Mouse (Mus musculus): ENCODE data around the gene Daglb. TPM values are rescaled to one million over a fixed set of nuclear protein-coding genes. Genes with fewer than 3 reads are reported as not detected.
A peak's percentile ranks its signal among the peaks of the same experiment; 100 is the strongest.
"Not testable (repeated sequence)": the region's sequence is repeated elsewhere in the genome, so short reads cannot be mapped to it uniquely, and the experiment has no call there.

The Daglb gene
- polyA plus RNA-seq, 1 experiment from 2014 or later = 9.7 TPM

- no peaks in the 10 kb centered on the region for H3K9me3 ChIP-seq (replicated peaks; ENCODE audit: control insufficient read depth, low read length)
- no peak overlapping the region for H3K9ac ChIP-seq (ENCODE audit: low read length)
- 85% methylated on average over 3 of the region's 3 CpGs for WGBS
- H3K4me1 ChIP-seq (ENCODE audit: control insufficient read depth, insufficient read depth, low read length) = no peaks in the 10 kb centered on the region
- ATAC-seq (no peak), DNase-seq (ENCODE audit: low spot score) (no peak)
- no peaks in the 10 kb centered on the region for H3K27me3 ChIP-seq (replicated peaks; ENCODE audit: control insufficient read depth, insufficient read depth, low read length)
- no peak overlapping the region for H3K4me2 ChIP-seq (ENCODE audit: low read length)
- H3K4me3 ChIP-seq (ENCODE audit: low read depth, low read length) = no peak overlapping the region
- H3K36me3 ChIP-seq (ENCODE audit: control insufficient read depth, insufficient read depth, low read length) = peaks cover 52% of the 10 kb centered on the region
- H3K27ac ChIP-seq (ENCODE audit: low read depth, low read length) = no peak overlapping the region
Observed at GRCm38 (mm10) chr5:143497451-143497850, 33.1 kb downstream of the Daglb start.

GRCm38 (mm10) chr5:143499197-143499596 lies 34.8 kb downstream of the Daglb start:
- H3K9me3 ChIP-seq (replicated peaks; ENCODE audit: control insufficient read depth, low read length) = no peaks in the 10 kb centered on the region
- no peak overlapping the region for H3K4me2 ChIP-seq (ENCODE audit: low read length)
- H3K4me3 ChIP-seq (ENCODE audit: low read depth, low read length) = no peak overlapping the region
- H3K36me3 ChIP-seq (ENCODE audit: control insufficient read depth, insufficient read depth, low read length) = peaks cover 62% of the 10 kb centered on the region
- ATAC-seq (no peak), DNase-seq (ENCODE audit: low spot score) (no peak)
- 94% methylated on average over 7 of the region's 7 CpGs for WGBS
- no peak overlapping the region for H3K27ac ChIP-seq (ENCODE audit: low read depth, low read length)
- H3K4me1 ChIP-seq (ENCODE audit: control insufficient read depth, insufficient read depth, low read length) = no peaks in the 10 kb centered on the region
- H3K9ac ChIP-seq (ENCODE audit: low read length) = no peak overlapping the region
- no peaks in the 10 kb centered on the region for H3K27me3 ChIP-seq (replicated peaks; ENCODE audit: control insufficient read depth, insufficient read depth, low read length)

GRCm38 (mm10) chr5:143499686-143500085 lies 35.3 kb downstream of the Daglb start:
- WGBS = 94% methylated on average over 4 of the region's 4 CpGs
- no peak for ATAC-seq

GRCm38 (mm10) chr5:143500711-143501110 lies 36.3 kb downstream of the Daglb start:
- H3K4me1 ChIP-seq (ENCODE audit: control insufficient read depth, insufficient read depth, low read length); H3K9ac ChIP-seq (ENCODE audit: low read length); H3K27ac ChIP-seq (ENCODE audit: low read depth, low read length); H3K4me3 ChIP-seq (ENCODE audit: low read depth, low read length); H3K9me3 ChIP-seq (replicated peaks; ENCODE audit: control insufficient read depth, low read length); H3K4me2 ChIP-seq (ENCODE audit: low read length); H3K27me3 ChIP-seq (replicated peaks; ENCODE audit: control insufficient read depth, insufficient read depth, low read length); DNase-seq (ENCODE audit: low spot score); ATAC-seq: not testable (repeated sequence)
- peaks cover 64% of the 10 kb centered on the region for H3K36me3 ChIP-seq (ENCODE audit: control insufficient read depth, insufficient read depth, low read length)
- 92% methylated on average over 14 of the region's 14 CpGs for WGBS

More at GRCm38 (mm10) chr5:143499686-143500085, 35.3 kb downstream of the Daglb start:
- H3K27ac ChIP-seq (ENCODE audit: low read depth, low read length) = no peak overlapping the region
- no peaks in the 10 kb centered on the region for H3K27me3 ChIP-seq (replicated peaks; ENCODE audit: control insufficient read depth, insufficient read depth, low read length)
- H3K4me2 ChIP-seq (ENCODE audit: low read length) = no peak overlapping the region
- H3K4me3 ChIP-seq (ENCODE audit: low read depth, low read length) = no peak overlapping the region
- peaks cover 62% of the 10 kb centered on the region for H3K36me3 ChIP-seq (ENCODE audit: control insufficient read depth, insufficient read depth, low read length)
- no peak overlapping the region for H3K9ac ChIP-seq (ENCODE audit: low read length)
- H3K9me3 ChIP-seq (replicated peaks; ENCODE audit: control insufficient read depth, low read length) = no peaks in the 10 kb centered on the region
- no peaks in the 10 kb centered on the region for H3K4me1 ChIP-seq (ENCODE audit: control insufficient read depth, insufficient read depth, low read length)
- no peak for DNase-seq (ENCODE audit: low spot score)

GRCm38 (mm10) chr5:143501140-143501539 lies 36.8 kb downstream of the Daglb start:
- no peak overlapping the region for H3K4me2 ChIP-seq (ENCODE audit: low read length)
- no peak for DNase-seq (ENCODE audit: low spot score)

GRCm38 (mm10) chr5:143501649-143502048 lies 37.3 kb downstream of the Daglb start:
- no peak overlapping the region for H3K27ac ChIP-seq (ENCODE audit: low read depth, low read length)
- ATAC-seq (no peak), DNase-seq (ENCODE audit: low spot score) (no peak)
- WGBS = 82% methylated on average over 2 of the region's 2 CpGs
- H3K4me2 ChIP-seq (ENCODE audit: low read length) = no peak overlapping the region
- H3K4me1 ChIP-seq (ENCODE audit: control insufficient read depth, insufficient read depth, low read length) = no peaks in the 10 kb centered on the region
- H3K36me3 ChIP-seq (ENCODE audit: control insufficient read depth, insufficient read depth, low read length) = peaks cover 65% of the 10 kb centered on the region
- no peak overlapping the region for H3K9ac ChIP-seq (ENCODE audit: low read length)
- no peaks in the 10 kb centered on the region for H3K9me3 ChIP-seq (replicated peaks; ENCODE audit: control insufficient read depth, low read length)
- no peak overlapping the region for H3K4me3 ChIP-seq (ENCODE audit: low read depth, low read length)
- no peaks in the 10 kb centered on the region for H3K27me3 ChIP-seq (replicated peaks; ENCODE audit: control insufficient read depth, insufficient read depth, low read length)

More at GRCm38 (mm10) chr5:143501140-143501539, 36.8 kb downstream of the Daglb start:
- no peaks in the 10 kb centered on the region for H3K27me3 ChIP-seq (replicated peaks; ENCODE audit: control insufficient read depth, insufficient read depth, low read length)
- H3K9me3 ChIP-seq (replicated peaks; ENCODE audit: control insufficient read depth, low read length) = no peaks in the 10 kb centered on the region
- no peak overlapping the region for H3K27ac ChIP-seq (ENCODE audit: low read depth, low read length)
- H3K36me3 ChIP-seq (ENCODE audit: control insufficient read depth, insufficient read depth, low read length) = peaks cover 65% of the 10 kb centered on the region
- no peak for ATAC-seq
- H3K9ac ChIP-seq (ENCODE audit: low read length) = no peak overlapping the region
- no peaks in the 10 kb centered on the region for H3K4me1 ChIP-seq (ENCODE audit: control insufficient read depth, insufficient read depth, low read length)
- 88% methylated on average over 8 of the region's 8 CpGs for WGBS
- H3K4me3 ChIP-seq (ENCODE audit: low read depth, low read length) = no peak overlapping the region

GRCm38 (mm10) chr5:143502899-143503557 lies 38.6 kb downstream of the Daglb start:
- no peak overlapping the region for H3K4me3 ChIP-seq (ENCODE audit: low read depth, low read length)
- no peaks in the 10 kb centered on the region for H3K4me1 ChIP-seq (ENCODE audit: control insufficient read depth, insufficient read depth, low read length)
- no peak overlapping the region for H3K9ac ChIP-seq (ENCODE audit: low read length)
- H3K9me3 ChIP-seq (replicated peaks; ENCODE audit: control insufficient read depth, low read length) = no peaks in the 10 kb centered on the region
- H3K36me3 ChIP-seq (ENCODE audit: control insufficient read depth, insufficient read depth, low read length) = peaks cover 75% of the 10 kb centered on the region
- no peaks in the 10 kb centered on the region for H3K27me3 ChIP-seq (replicated peaks; ENCODE audit: control insufficient read depth, insufficient read depth, low read length)
- WGBS = 89% methylated on average over 19 of the region's 19 CpGs
- no peak for DNase-seq (ENCODE audit: low spot score)
- no peak overlapping the region for H3K4me2 ChIP-seq (ENCODE audit: low read length)
- ATAC-seq = no peak
- no peak overlapping the region for H3K27ac ChIP-seq (ENCODE audit: low read depth, low read length)

- ATAC-seq = no peak
- no peak overlapping the region for H3K4me2 ChIP-seq (ENCODE audit: low read length)
Observed at GRCm38 (mm10) chr5:143503740-143504139, 39.4 kb downstream of the Daglb start.

GRCm38 (mm10) chr5:143504453-143504852 lies 40.1 kb downstream of the Daglb start:
- ATAC-seq (no peak), DNase-seq (ENCODE audit: low spot score) (peak; percentile 39)
- H3K9me3 ChIP-seq (replicated peaks; ENCODE audit: control insufficient read depth, low read length) = no peaks in the 10 kb centered on the region
- no peak overlapping the region for H3K9ac ChIP-seq (ENCODE audit: low read length)
- no peak overlapping the region for H3K4me3 ChIP-seq (ENCODE audit: low read depth, low read length)
- no peaks in the 10 kb centered on the region for H3K4me1 ChIP-seq (ENCODE audit: control insufficient read depth, insufficient read depth, low read length)
- peaks cover 76% of the 10 kb centered on the region for H3K36me3 ChIP-seq (ENCODE audit: control insufficient read depth, insufficient read depth, low read length)
- no peaks in the 10 kb centered on the region for H3K27me3 ChIP-seq (replicated peaks; ENCODE audit: control insufficient read depth, insufficient read depth, low read length)
- no peak overlapping the region for H3K4me2 ChIP-seq (ENCODE audit: low read length)
- no peak overlapping the region for H3K27ac ChIP-seq (ENCODE audit: low read depth, low read length)
- 63% methylated on average over 3 of the region's 3 CpGs for WGBS

More at GRCm38 (mm10) chr5:143503740-143504139, 39.4 kb downstream of the Daglb start:
- H3K9me3 ChIP-seq (replicated peaks; ENCODE audit: control insufficient read depth, low read length) = no peaks in the 10 kb centered on the region
- H3K27me3 ChIP-seq (replicated peaks; ENCODE audit: control insufficient read depth, insufficient read depth, low read length) = no peaks in the 10 kb centered on the region
- H3K4me3 ChIP-seq (ENCODE audit: low read depth, low read length) = no peak overlapping the region
- no peak for DNase-seq (ENCODE audit: low spot score)
- no peak overlapping the region for H3K9ac ChIP-seq (ENCODE audit: low read length)
- H3K27ac ChIP-seq (ENCODE audit: low read depth, low read length) = no peak overlapping the region
- H3K36me3 ChIP-seq (ENCODE audit: control insufficient read depth, insufficient read depth, low read length) = peaks cover 77% of the 10 kb centered on the region
- 93% methylated on average over 6 of the region's 6 CpGs for WGBS
- no peaks in the 10 kb centered on the region for H3K4me1 ChIP-seq (ENCODE audit: control insufficient read depth, insufficient read depth, low read length)

Data from forebrain, embryonic 14.5 days (tissue).